Mouse (Mus musculus) left cerebral cortex, postnatal 10 days (tissue): ENCODE data around the gene Rhoq. TPM values are rescaled to one million over a fixed set of nuclear protein-coding genes. Genes with fewer than 3 reads are reported as not detected.
A peak's percentile ranks its signal among the peaks of the same experiment; 100 is the strongest.

Experiments used
- DNase-seq, 2 experiments: peaks; one replicate each; pipeline ENCODE4 v3.0.0; 2021 to 2022; ENCODE audit warnings: low spot score in 2 of 2, mixed read lengths in 1 of 2; ENCODE audit errors: extremely low spot score in 1 of 2
- intact Hi-C: fragments of 180-260 bp; cut with DNase I; formaldehyde crosslinking; loops from one replicate; pipeline ENCODE4 v1.15.1; 2025
- total RNA-seq, 2 experiments: library from RNA; stranded (reverse); gene quantifications; 2 replicates each; pipeline ENCODE4 v1.2.3; 2021

The Rhoq gene
- total RNA-seq, 2 experiments from 2014 or later, result 19.5 to 24.9 TPM

DNA sequence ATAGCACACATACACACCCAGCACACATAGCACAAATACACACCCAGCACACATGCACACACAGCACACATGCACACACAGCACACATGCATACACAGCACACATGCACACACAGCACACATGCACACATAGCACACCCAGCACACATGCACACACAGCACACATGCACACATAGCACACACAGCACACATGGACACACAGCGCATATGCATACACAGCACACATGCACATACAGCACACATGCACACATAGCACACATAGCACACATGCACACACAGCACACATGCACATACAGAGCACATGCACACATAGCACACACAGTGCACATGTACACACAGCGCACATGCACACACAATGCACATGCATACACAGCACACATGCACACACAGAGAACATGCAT is 18.8 kb downstream of the Rhoq start:
- DNase-seq, result no peak
- intact Hi-C loops, result no loop called here

- intact Hi-C loops, result no loop called here
- DNase-seq, result no peak
These were observed 19.6 kb downstream of the Rhoq start for GRCm38 (mm10) chr17:86982497-86982896.

DNA sequence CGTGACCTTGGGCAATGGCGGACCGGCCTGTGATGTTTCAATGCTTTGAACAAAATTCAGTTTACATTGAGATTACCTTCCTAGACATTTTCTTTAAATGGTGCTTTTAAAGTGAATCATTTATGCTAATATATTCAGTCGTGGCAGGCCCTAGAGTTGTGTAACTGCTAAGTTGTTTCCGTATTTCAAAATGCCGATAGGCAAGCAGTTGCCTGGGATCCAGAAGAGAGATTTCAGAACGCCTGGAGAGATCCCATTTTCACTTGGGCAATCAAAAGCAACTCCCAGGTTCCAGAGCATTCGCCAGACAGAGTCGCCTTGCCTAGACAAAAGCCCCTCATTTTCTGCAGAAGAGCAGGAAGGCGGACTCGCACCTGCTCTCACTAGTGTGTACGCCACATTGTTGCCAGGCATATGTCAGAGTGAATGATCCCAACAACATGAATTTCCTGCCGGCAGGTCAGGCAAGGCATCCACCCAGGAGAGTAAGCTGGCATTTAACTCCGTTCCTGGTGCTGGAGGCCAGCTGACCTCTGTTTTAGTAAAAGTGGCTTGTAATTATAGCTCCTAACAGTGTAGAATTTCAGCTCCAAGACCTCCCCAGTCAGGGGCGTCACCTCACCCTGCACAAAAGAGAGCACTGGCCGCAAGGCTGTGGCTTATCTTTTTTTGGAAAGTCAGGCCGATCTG is 23.7 kb downstream of the Rhoq start:
- no peak for DNase-seq
- intact Hi-C loops, result no loop called here

GRCm38 (mm10) chr17:86988161-86988560 is 25.3 kb downstream of the Rhoq start:
- DNase-seq, result no peak
- intact Hi-C loops, result loop anchor here (1.0 kb wide), 1 partner anchor 24 kb away; no protein-coding TSS in a partner anchor

DNA sequence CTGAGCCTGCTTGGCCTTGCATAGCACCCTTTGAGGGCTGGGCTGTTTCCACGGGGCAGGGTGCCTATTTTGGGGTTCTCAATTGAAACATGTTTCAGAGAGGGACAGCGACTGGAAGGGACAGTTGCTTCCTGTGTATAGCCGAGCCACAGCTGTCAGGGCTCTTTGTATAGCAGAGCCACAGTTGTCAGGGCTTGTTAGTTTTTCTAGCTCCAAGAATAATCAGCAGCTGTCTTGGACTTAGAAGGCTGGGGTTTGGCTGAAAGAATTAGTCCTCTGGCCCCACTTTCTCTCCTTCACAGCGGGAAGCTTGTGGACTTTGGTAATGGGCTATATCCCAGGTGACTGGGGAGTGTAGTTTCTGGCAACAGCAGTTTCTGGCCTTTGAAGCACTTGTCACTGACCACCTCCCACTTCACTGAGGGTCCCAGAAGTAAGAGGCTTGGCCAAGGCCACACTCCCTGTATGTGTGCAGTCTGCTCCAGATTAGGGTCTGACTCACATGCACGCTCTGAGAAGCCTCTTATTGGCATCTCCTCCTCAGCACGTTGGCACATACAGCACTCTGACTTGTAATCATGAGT is 25.8 kb downstream of the Rhoq start:
- DNase-seq, result no peak
- intact Hi-C loops, result loop anchor here (1.0 kb wide), 1 partner anchor 24 kb away; no protein-coding TSS in a partner anchor

- intact Hi-C loops, result no loop called here
- no peak for DNase-seq
These were observed 28.4 kb downstream of the Rhoq start for GRCm38 (mm10) chr17:86991306-86991705.

DNA sequence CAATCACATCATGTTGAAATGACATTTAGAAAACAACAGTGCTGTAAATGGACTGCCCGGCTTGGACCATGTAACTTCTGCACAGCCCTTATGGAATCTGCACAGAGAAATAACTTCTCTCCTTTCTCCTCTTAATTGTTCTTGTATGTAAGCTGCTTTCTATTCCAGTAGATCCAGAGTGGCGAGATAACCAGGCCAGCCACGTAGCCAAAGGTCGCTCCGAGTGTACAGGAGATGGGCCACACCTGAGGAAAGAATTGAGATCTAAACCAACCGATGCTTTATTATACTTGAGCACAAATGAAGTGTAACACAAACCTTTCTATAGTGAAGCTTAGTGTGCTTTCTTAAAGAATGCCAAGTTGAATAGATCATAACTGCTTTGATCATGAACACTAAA is 34.4 kb downstream of the Rhoq start:
- no peak for DNase-seq
- intact Hi-C loops, result no loop called here

DNA sequence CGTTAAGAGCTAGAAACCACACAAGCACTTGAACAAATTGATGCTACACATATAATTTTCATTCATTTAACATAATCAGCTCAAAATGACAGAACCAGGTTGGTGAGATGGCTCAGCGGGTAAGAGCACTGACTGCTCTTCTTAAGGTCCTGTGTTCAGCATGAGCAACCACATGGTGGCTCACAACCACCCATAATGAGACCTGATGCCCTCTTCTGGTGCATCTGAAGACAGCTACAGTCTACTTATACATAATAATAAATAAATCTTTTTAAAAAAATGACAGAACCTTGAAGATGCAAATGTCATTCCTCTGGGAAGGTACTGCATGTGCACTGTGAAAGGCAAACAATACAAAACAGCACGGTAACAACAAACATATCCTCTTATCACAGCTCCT is 46.1 kb downstream of the Rhoq start:
- DNase-seq, result no peak
- intact Hi-C loops, result no loop called here

- intact Hi-C loops, result no loop called here
- peak; percentile 61 to 72 for DNase-seq
These were observed 48.6 kb downstream of the Rhoq start for GRCm38 (mm10) chr17:87011301-87012019.

DNA sequence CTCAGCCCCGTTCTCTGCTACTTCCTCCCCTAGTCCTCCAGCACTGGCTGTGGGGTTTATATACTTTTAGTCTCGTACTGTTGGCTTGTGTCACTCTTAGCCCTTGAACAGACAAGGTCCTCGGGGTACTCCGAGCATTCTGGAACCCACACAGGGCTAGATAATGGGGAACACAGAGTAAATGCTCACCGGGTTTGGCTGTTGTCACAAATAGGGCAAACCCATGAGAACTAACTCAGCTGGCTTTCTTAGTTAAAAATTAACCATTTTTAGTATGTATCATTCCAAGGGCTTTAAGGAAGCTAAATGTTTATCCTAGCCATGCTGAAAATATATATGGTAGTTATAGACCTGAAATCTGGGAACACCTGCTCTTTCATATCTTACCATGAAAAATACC is 56.8 kb downstream of the Rhoq start:
- intact Hi-C loops, result no loop called here
- DNase-seq, result no peak

- intact Hi-C loops, result no loop called here
- DNase-seq, result no peak
These were observed 61.8 kb downstream of the Rhoq start for GRCm38 (mm10) chr17:87024491-87025242.

- intact Hi-C loops, result no loop called here
- DNase-seq, result peak; percentile 98
These were observed 62.5 kb downstream of the Rhoq start, which contains the start of the genes Pigf and Cript for GRCm38 (mm10) chr17:87025269-87025949. Pigf (minus strand) TSS chr17:87025406. Cript (plus strand) TSS chr17:87025550.

DNA sequence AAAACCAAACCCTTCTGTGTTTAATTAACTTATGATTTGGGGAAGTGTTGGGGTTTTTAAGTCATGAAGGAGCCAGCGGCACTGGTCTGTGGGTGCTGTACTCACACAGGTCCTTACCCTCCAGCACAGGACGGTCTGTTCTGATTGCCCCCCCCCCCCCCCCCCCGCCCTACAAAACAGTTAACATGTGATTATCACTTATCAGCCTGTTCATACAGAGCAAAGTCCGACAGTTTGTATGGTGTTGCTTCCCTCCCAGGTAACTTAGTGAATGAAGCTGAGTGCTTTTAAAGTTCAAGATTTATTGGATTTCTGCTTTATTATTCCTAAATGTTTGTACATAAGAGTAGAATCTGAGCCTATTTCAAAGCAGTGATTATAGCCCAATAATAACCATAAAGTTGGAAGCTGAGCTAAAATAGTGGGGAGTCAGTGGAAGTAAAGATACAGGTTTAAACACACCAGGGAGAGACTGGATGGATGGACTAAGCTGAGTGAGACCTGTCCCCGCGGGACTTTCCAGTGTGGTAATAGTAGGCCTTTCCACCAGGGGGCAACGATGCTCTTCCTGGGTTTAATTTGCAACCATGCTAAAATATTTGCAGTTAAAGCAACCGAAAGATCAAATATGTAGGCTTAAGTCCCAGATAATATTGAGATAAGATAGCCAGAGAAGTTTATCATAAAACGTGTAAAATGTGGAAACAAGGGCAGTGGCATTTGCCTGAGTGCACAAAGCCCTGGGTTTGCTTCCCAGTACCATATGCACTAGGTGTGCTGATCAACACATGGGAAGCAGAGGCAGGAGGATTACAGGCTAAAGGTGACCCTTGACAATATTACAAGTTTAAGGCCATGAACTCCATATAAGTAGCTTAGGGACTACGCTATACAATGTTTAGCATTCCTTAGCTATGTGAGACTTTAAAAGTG is 73.5 kb downstream of the Rhoq start:
- intact Hi-C loops, result loop anchor here (2.0 kb wide), 1 partner anchor 212 kb away; no protein-coding TSS in a partner anchor
- DNase-seq, result no peak

- no peak for DNase-seq
- intact Hi-C loops, result no loop called here
These were observed 75.6 kb downstream of the Rhoq start for GRCm38 (mm10) chr17:87038496-87038895.

- intact Hi-C loops, result loop anchor here (5.0 kb wide), 2 partner anchors 66 to 129 kb away; partner anchors contain the start of gene Socs5
- DNase-seq, result peak; percentile 36 to 54
These were observed 78.9 kb downstream of the Rhoq start for GRCm38 (mm10) chr17:87041739-87042138.

- intact Hi-C loops, result loop anchor here (5.0 kb wide), 2 partner anchors 63 to 132 kb away; partner anchors contain the start of gene Socs5
- DNase-seq, result peak; percentile 89 to 94
These were observed 81.5 kb downstream of the Rhoq start for GRCm38 (mm10) chr17:87044364-87044763.

DNA sequence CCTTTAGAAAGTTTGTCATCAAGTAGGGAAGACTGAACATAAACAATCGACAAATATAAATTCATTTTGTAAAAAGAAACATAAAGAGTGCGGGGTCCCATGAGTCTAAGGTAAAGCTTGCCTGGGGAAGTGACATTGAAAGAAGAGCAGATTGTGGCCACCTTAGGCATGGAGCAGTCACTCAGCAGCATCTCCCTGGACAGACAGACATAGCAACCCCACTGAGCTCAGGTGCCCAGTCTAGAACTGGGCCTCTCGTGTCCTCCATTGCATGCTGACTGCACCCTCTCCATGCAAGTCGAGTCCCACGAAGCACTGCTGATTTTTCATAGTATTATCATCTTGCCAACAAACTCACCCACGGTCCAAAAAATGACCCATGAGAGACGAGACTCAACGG is 81.9 kb downstream of the Rhoq start:
- intact Hi-C loops, result loop anchor here (5.0 kb wide), 2 partner anchors 63 to 132 kb away; partner anchors contain the start of gene Socs5
- DNase-seq, result no peak
